Mouse (Mus musculus) erythroblast, embryonic 14.5 days (primary cell): ENCODE measurements around the gene Cx3cl1. TPM values are rescaled to one million over a fixed set of nuclear protein-coding genes. Genes with fewer than 3 reads are reported as not detected.

Experiments
- H3K27me3 ChIP-seq: 2 replicates; pipeline ENCODE4 v1.6.1; 2012; ENCODE audit warnings: inconsistent platforms; ENCODE audit not compliant: control insufficient read depth
- H3K36me3 ChIP-seq: 2 replicates; pipeline ENCODE4 v1.6.1; 2012; ENCODE audit warnings: mild to moderate bottlenecking, inconsistent platforms; ENCODE audit not compliant: control insufficient read depth
- H3K4me1 ChIP-seq: 2 replicates; pipeline ENCODE4 v1.6.1; 2012; ENCODE audit warnings: inconsistent platforms; ENCODE audit not compliant: control insufficient read depth
- H3K4me3 ChIP-seq: replicated peaks from 2 replicates; pipeline ENCODE3; 2012; ENCODE audit warnings: moderate library complexity, mild to moderate bottlenecking, inconsistent platforms
- H3K9me3 ChIP-seq: 2 replicates; pipeline ENCODE4 v1.6.1; 2012; ENCODE audit warnings: low read length, inconsistent platforms, mixed read lengths; ENCODE audit not compliant: control insufficient read depth
- GATA1 ChIP-seq: IDR thresholded peaks from 2 replicates; pipeline ENCODE4 v1.6.1; 2012; ENCODE audit warnings: low read length, inconsistent platforms, mixed read lengths
- TAL1 ChIP-seq: IDR thresholded peaks from 3 replicates; pipeline ENCODE4 v1.6.1; 2012; ENCODE audit warnings: low read length, inconsistent platforms, mixed read lengths
- polyA plus RNA-seq: library from polyadenylated mRNA; stranded (reverse); fragments of >175 nt; gene quantifications from 2 replicates; pipeline ENCODE4 v1.2.3, GENCODE M21; 2012

Gene Cx3cl1
- polyA plus RNA-seq, 1 experiment: 0.01 TPM

DNA sequence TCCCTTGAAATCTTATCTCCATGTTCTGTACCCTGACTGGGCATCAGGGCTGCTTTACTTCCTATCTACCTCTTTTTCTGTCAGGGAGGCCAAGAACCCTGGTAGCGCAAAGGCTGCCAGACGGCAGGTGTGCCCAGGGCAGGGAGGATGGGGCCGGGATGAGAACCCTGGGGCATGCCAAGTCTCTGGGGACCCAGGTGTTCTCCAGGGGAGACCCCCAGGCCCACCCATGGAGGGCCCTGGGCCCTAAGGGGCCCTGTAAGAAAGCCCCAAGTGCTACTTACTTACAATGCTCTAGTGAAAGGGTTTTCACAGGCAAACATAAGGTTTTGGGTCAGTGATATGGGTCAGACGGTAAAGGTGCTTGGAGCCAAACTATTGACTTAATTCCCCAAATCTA lies 30.1 kb upstream of the Cx3cl1 start:
- Histone ChIP-seq H3K36me3 (no peaks in the 10 kb centered on the region), H3K9me3 (peaks cover 9% of the 10 kb centered on the region), H3K4me3 (no peak overlapping the region), H3K27me3 (peaks cover 38% of the 10 kb centered on the region), H3K4me1 (peaks cover 12% of the 10 kb centered on the region)
- TF ChIP-seq GATA1 (no peak), TAL1 (no peak)

DNA sequence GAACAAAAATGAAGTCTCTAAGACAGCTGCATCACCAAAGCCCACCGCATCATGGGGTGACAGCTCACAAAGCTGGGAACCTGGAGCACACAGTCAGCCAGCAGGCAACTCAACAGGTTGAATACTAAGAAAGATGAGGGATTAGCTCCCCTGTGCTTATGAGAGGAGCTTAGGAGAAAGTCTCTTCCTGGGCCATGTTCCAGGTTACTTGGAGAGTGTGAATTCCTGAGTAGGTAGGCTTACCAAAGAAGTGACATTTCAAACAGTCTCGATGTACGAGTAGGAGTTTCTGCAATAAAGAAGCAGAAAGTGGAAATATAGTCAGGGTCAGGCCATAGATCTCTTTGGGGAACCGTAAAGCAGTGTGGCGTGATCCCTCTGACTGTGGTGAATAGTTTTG lies 27.3 kb upstream of the Cx3cl1 start:
- Histone ChIP-seq H3K36me3 (no peaks in the 10 kb centered on the region), H3K9me3 (peaks cover 9% of the 10 kb centered on the region), H3K27me3 (peaks cover 40% of the 10 kb centered on the region), H3K4me3 (no peak overlapping the region), H3K4me1 (peaks cover 18% of the 10 kb centered on the region)
- TF ChIP-seq TAL1 (no peak), GATA1 (no peak)

DNA sequence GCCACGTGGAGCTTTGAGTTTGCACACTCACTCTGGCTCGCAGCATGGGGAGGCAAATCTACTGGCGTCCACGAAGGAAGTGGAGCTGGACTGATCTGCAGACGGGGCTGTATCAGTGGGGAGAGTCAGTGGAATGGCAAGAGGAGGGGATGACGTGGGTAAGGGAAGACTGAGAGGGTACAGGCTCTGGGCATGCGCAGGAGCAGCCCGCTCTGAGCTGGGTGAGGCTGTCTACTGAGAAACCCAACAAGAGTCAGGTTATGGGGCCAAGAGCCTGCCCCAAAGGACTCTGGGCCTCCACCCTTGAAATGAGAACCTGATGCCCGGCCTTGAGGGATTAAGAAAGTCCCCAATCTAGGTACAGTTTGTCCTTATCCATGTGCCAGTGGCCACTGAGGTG lies 26.8 kb upstream of the Cx3cl1 start:
- TF ChIP-seq GATA1 (no peak), TAL1 (no peak)
- H3K4me3 ChIP-seq: no peak overlapping the region
- peaks cover 38% of the 10 kb centered on the region for H3K27me3 ChIP-seq

DNA sequence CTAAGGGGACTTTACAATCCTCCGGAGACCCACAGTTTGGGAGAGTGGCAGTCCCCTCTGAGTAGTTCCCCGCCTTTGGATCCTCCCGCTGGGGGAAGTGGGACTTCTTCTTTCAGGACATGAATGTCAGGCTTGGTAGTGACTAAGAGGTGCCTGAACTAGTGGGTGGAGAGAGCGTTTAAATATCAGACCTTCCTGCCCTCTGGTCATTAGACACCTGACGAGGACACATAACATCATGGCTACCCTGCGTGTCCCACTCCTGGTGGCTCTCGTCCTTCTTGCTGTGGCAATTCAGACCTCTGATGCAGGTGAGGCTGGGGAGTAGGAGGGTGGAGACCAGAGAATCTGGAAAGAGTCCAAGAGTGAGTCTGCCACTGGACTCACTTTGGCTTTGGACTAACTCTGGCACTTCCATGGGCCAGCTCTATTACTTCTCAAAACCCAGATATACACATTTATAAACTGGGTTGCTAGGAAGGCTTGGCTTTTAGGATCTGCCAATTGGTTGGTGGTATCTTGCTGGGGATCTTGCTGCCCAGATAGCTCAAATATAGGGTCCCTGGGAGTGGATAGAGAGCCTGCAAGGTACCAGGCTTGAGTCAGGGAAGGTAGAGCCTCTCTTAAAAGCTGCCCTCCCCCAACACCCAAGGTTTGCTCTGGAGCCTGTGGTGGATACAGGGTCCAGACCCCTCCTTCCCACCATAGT lies 26.2 kb upstream of the Cx3cl1 start, which contains the start of gene Ccl22:
TSS of gene Ccl22 (plus strand) at position 115 of the 709 bp plus-strand sequence.
- Histone ChIP-seq H3K27me3 (peaks cover 35% of the 10 kb centered on the region), H3K4me1 (peaks cover 18% of the 10 kb centered on the region), H3K36me3 (no peaks in the 10 kb centered on the region), H3K4me3 (no peak within 1 kb of the TSS), H3K9me3 (peaks cover 4% of the 10 kb centered on the region)
- no peak for TF ChIP-seq TAL1
- no peak for TF ChIP-seq GATA1

More for the DNA sequence above, 26.8 kb upstream of the Cx3cl1 start:
- peaks cover 18% of the 10 kb centered on the region for H3K4me1 ChIP-seq
- peaks cover 9% of the 10 kb centered on the region for H3K9me3 ChIP-seq
- no peaks in the 10 kb centered on the region for H3K36me3 ChIP-seq

DNA sequence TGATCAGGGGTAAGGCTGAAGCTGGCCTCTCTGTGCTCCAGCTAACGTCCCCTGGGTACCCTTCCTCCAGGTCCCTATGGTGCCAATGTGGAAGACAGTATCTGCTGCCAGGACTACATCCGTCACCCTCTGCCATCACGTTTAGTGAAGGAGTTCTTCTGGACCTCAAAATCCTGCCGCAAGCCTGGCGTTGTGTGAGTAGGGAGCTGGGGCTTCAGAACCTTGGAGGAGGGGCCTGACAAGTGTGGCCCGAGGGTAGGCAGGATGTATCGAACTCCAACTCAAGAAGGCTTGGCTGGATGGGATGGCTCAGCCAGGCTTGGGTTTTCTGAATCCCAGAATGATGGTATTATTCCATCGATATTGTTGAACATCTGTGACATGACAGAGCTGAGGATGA lies 25.0 kb upstream of the Cx3cl1 start:
- H3K4me1 ChIP-seq: peaks cover 16% of the 10 kb centered on the region
- H3K27me3 ChIP-seq: peaks cover 32% of the 10 kb centered on the region
- no peaks in the 10 kb centered on the region for H3K9me3 ChIP-seq
- no peaks in the 10 kb centered on the region for H3K36me3 ChIP-seq
- TF ChIP-seq TAL1 (no peak), GATA1 (no peak)
- no peak overlapping the region for H3K4me3 ChIP-seq

DNA sequence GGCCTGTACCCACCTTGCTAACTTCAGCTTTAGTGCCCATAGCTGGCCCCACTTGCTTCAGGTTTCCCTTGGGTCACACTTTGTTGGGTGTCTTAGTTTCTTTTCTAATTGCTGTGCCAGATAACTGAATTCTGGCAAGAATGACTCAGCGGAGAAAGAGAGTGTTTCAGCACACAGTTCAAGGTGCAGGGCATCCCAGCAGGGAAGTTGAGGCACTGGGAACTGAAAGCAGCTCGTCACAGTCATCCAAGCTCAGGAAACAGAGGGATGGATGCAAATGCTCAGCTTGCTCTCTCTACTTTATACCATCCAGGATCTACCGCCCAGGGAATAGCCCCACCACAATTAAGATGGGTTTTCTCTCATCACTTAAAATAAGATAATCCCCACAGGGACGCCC lies 23.4 kb upstream of the Cx3cl1 start:
- no peak overlapping the region for H3K4me3 ChIP-seq
- H3K4me1 ChIP-seq: peaks cover 13% of the 10 kb centered on the region
- 0 out of 2 replicates have a peak, but pooled peaks cover 2% of the 10 kb centered on the region for H3K9me3 ChIP-seq
- TF ChIP-seq GATA1 (no peak), TAL1 (no peak)
- H3K27me3 ChIP-seq: peaks cover 32% of the 10 kb centered on the region
- no peaks in the 10 kb centered on the region for H3K36me3 ChIP-seq

DNA sequence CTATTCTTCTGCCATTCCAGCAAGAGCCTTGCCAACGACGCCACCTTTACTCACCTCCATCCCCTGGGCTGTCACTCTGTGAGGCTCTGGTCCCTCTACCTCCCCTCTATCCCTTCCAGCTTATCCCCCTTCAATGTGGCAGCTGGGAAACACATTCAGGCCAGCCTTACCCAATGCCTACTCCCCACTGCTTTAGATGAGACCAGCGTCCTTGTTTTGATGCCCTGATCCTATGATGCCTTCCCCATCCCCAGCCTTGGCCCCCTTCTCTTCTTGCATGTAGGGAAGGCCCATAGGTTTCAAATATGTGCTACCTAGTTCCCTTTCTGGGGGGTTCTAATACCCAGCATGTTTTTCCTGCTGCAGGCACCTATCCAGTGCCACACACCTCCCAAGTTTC lies 21.9 kb upstream of the Cx3cl1 start:
- peaks cover 37% of the 10 kb centered on the region for H3K27me3 ChIP-seq

DNA sequence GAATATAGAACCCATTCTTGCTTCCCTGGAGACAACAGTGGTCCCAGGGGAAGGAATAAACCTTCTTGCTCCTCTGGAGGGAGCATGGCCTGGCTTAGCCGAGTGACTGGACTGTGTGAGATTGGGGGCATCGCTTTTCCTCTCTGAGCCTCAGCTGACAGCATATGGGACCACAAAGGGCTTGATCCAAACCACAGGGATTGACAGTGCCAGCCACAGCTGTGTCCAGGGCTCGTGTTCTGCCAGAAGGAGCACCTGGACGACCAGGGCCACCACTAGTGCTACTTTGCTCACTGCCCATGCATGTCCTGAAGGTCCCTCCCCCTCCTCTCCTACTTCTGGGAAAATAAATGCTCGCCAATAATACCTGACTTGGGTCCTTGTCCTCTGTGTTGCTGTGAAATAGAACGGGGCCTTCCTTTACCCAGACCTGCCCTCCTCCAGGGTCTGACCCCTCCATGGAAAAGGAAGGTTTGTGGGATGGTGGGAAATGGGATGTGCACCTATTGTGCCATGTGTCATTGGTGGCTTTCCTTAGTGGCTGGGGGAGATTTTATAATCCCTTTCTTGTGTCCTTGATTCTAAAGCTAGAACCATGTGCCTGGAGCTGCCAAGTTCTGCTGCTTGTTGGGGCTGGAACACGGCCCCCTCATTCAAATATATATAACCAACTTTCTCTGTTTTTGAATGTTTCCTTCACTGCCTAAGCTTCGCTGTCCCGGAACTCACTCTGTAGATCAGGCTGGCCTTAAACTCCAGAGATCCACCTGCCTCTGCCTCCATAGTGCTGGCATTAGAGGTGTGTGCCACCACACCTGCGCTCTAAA lies 20.6 kb upstream of the Cx3cl1 start:
- H3K36me3 ChIP-seq: no peaks in the 10 kb centered on the region
- peaks cover 39% of the 10 kb centered on the region for H3K27me3 ChIP-seq
- no peak overlapping the region for H3K4me3 ChIP-seq
- no peak for TF ChIP-seq TAL1
- H3K4me1 ChIP-seq: peaks cover 13% of the 10 kb centered on the region
- H3K9me3 ChIP-seq: 0 out of 2 replicates have a peak, but pooled peaks cover 2% of the 10 kb centered on the region

More for the DNA sequence above, 21.9 kb upstream of the Cx3cl1 start:
- Histone ChIP-seq H3K4me1 (peaks cover 13% of the 10 kb centered on the region), H3K36me3 (no peaks in the 10 kb centered on the region), H3K9me3 (0 out of 2 replicates have a peak, but pooled peaks cover 2% of the 10 kb centered on the region), H3K4me3 (no peak overlapping the region)
- no peak for TF ChIP-seq TAL1
- no peak for TF ChIP-seq GATA1

DNA sequence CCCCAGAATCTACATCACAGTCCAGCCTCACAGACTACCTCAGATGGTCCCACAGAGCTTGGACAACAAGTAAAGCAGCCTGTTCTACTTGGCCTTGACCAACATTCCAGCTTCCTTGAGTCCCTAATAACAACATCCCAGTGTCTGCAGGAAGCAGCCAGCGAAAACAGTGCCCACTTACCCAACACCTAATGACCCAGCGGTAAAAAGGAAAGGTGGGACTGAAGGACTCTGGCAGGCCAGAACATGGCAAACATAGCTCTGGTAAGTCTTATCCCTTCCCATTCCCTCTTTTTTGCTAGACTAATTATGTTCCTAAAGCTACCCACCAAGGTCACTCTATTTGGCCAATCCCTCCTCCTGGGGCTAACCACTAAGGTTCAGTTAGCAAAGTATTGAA lies 17.8 kb upstream of the Cx3cl1 start:
- Histone ChIP-seq H3K9me3 (0 out of 2 replicates have a peak, but pooled peaks cover 2% of the 10 kb centered on the region), H3K27me3 (peaks cover 43% of the 10 kb centered on the region), H3K4me1 (peaks cover 4% of the 10 kb centered on the region), H3K4me3 (no peak overlapping the region), H3K36me3 (no peaks in the 10 kb centered on the region)
- TF ChIP-seq GATA1 (no peak), TAL1 (no peak)
